Mouse (Mus musculus) heart, embryonic 13.5 days (tissue): Measurements from ENCODE around the gene Tmem121b. TPM values are rescaled to one million over a fixed set of nuclear protein-coding genes. Genes with fewer than 3 reads are reported as not detected.

ENCODE experiments used
- ATAC-seq: fragments of 200-750 bp; cut with Nextera tagmentation; 2 replicates; pipeline ENCODE4 v1.8.0; 2017; ENCODE audit warnings: moderate TSS enrichment; ENCODE audit not compliant: insufficient number of reproducible peaks, low FRiP score, low TSS enrichment; ENCODE audit errors: extremely low read depth
- H3K27ac ChIP-seq: fragments of 300-500 bp; sonication (generic); replicated peaks from 2 replicates; pipeline ENCODE4 v1.5.1; 2015; ENCODE audit warnings: moderate library complexity, mild to moderate bottlenecking, inconsistent platforms
- H3K27me3 ChIP-seq: fragments of 300-500 bp; sonication (generic); replicated peaks from 2 replicates; pipeline ENCODE4 v1.6.1; 2015; ENCODE audit warnings: mild to moderate bottlenecking, inconsistent platforms
- H3K36me3 ChIP-seq: fragments of 300-500 bp; sonication (generic); 2 replicates; pipeline ENCODE4 v1.6.1; 2015; ENCODE audit warnings: mild to moderate bottlenecking, inconsistent platforms
- H3K4me1 ChIP-seq: fragments of 300-500 bp; sonication (generic); 2 replicates; pipeline ENCODE4 v1.6.1; 2015; ENCODE audit warnings: inconsistent platforms
- H3K4me2 ChIP-seq: fragments of 300-500 bp; sonication (generic); 2 replicates; pipeline ENCODE4 v1.6.1; 2015; ENCODE audit warnings: inconsistent platforms, mild to moderate bottlenecking, moderate library complexity
- H3K4me3 ChIP-seq: fragments of 300-500 bp; sonication (generic); 2 replicates; pipeline ENCODE4 v1.5.1; 2015; ENCODE audit warnings: moderate library complexity, mild to moderate bottlenecking, inconsistent platforms
- H3K9ac ChIP-seq: fragments of 300-500 bp; sonication (generic); 2 replicates; pipeline ENCODE4 v1.6.1; 2015; ENCODE audit warnings: inconsistent platforms, mild to moderate bottlenecking, moderate library complexity
- H3K9me3 ChIP-seq: fragments of 300-500 bp; sonication (generic); 2 replicates; pipeline ENCODE4 v1.6.1; 2016; ENCODE audit warnings: inconsistent platforms
- WGBS: fragments of 180-500 bp; shearing (Covaris S2); methylation state at CpG from one replicate; pipeline ENCODE4 v1.1.7; 2015; ENCODE audit warnings: mixed read lengths; 5-methylcytosine and 5-hydroxymethylcytosine counted together
- polyA plus RNA-seq: library from polyadenylated mRNA; unstranded; fragments of >200 nt; fragmentation: Nextera tagmentation; extraction: Ambion mirVana; gene quantifications from 2 replicates; pipeline ENCODE4 v1.2.1, GENCODE M21; 2015

Tmem121b gene
- 0.05 and 0.07 TPM in 2 replicates for polyA plus RNA-seq

DNA sequence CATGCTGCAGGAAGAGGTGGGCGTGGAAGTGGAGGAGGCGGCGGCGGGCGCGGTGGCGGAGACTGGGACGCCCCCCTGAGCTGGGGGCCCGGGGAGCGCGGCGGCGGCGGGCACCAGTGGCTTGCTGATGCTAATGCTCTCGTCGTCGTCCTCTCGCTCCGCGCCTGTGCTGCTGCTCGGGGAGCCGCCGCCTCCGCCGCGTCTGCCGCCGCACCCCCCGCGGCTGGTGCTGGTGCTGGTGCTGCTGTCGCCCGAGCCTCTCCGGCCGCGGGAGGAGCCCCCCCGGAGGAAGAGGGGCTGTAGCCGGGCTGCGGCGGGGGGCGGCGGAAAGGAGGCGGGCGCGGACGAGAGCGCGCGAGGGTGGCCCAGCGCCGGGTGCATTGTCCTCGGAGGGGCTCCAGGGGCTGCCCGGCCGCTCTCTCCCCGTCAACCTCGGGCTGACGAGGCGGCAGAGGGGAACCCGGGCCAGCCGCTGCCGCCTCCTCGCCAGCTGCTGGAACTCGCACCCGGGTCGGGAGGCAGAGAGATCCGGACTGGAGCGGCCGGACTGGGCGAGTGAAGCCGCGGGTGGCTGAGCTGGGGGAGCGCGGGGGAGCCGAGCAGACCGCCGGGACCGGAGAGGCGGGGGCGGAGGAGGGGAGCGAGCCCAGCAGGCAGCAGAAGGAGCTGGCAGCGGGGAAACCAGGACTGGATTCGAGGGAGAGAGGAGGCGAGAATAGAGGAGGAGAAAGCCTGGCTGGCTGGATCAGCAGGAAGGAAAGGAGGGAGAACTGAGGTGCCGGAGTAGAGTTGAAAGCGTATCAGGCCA, at the start of gene Tmem121b:
Gene Tmem121b, minus strand, starts transcription at position 434 of the 808 bp plus-strand sequence.
- peak within 1 kb of the TSS; percentile 79 for H3K9ac ChIP-seq
- peaks cover 29% of the 10 kb centered on the region for H3K4me1 ChIP-seq
- peak; percentile 24; the same call in 1 of the 2 replicates for ATAC-seq
- H3K36me3 ChIP-seq = no peaks in the 10 kb centered on the region
- H3K27me3 ChIP-seq = peaks cover 69% of the 10 kb centered on the region
- no peak within 1 kb of the TSS for H3K27ac ChIP-seq
- H3K4me2 ChIP-seq = peak within 1 kb of the TSS; percentile 99
- peak within 1 kb of the TSS; percentile 74 for H3K4me3 ChIP-seq
- WGBS = under 1% methylated on average over 74 of the region's 84 CpGs
- no peaks in the 10 kb centered on the region for H3K9me3 ChIP-seq

DNA sequence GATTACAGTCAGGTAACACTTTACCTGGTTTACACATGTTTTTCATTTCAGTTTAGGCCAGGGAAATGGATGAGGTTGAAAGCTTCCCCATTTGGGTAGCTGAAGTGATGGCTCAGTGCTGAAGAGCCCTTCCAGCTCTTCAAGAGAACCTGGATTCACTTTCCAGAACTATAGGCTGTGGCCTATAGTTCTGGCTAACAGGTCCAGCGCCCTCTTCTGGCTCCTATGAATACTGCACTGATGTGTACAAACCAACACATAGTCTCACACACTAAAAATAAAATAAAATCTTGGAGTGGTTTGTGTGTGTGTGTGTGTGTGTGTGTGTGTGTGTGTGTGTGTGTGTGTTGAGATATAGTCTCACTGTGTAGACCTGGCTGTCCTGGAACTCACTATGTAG, 48.5 kb upstream of the Tmem121b start:
- no peaks in the 10 kb centered on the region for H3K27me3 ChIP-seq
- H3K9ac ChIP-seq = no peak overlapping the region
- no peak for ATAC-seq
- H3K36me3 ChIP-seq = no peaks in the 10 kb centered on the region
- no peak overlapping the region for H3K4me2 ChIP-seq
- peaks cover 11% of the 10 kb centered on the region for H3K4me1 ChIP-seq
- no peak overlapping the region for H3K27ac ChIP-seq
- H3K9me3 ChIP-seq = peaks cover 4% of the 10 kb centered on the region; the same call in 1 of the 2 replicates
- H3K4me3 ChIP-seq = no peak overlapping the region
- 23% methylated on average over 1 of the region's 1 CpGs for WGBS

DNA sequence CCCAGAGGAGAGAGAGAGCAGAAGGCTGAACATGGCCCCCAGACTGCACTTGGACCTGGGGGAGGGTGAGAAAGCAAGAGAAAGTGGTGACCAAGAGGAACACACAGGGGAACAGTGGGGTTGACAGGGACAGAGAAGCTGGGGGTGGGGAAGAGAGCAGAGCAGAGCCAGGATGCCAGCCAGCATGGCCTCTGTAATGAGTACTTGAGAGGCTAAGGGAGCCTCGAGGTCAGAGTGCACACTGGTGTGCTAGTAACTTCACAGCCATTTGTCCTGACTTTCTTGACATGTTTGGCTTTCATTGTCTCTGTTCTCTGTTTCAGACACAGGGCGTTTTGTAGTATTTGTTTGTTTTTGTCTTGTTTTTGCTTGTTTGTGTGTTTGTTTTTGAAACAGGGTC, 47.8 kb upstream of the Tmem121b start:
- no peaks in the 10 kb centered on the region for H3K27me3 ChIP-seq
- WGBS = 43% methylated on average over 2 of the region's 2 CpGs
- H3K27ac ChIP-seq = no peak overlapping the region
- H3K4me1 ChIP-seq = peaks cover 11% of the 10 kb centered on the region
- peaks cover 4% of the 10 kb centered on the region; the same call in 1 of the 2 replicates for H3K9me3 ChIP-seq
- H3K36me3 ChIP-seq = no peaks in the 10 kb centered on the region
- no peak overlapping the region for H3K4me2 ChIP-seq
- no peak overlapping the region for H3K4me3 ChIP-seq
- no peak overlapping the region for H3K9ac ChIP-seq
- ATAC-seq = no peak

DNA sequence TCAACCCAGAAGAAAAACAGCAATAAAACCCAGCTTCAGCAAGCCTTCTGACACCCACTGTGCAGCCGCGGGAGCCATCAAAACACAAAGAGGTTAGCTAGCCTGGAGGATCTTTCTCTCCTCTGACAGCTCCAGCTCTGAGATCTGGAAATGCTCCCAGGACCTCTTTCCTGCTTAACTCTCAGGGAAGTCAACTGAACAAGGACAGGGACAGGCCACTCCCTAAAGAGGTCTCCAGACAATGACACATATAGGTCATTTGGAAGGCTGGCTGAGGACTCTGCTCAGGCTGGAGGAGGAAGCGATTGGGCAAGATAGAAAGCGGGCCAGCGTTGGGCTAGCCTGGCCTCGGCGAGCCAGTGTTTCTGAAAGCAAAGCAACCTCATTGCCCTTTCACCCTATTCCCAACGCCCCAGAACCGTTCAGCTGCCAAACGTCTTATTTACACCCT, 46.2 kb upstream of the Tmem121b start:
- peaks cover 4% of the 10 kb centered on the region; the same call in 1 of the 2 replicates for H3K9me3 ChIP-seq
- peak overlapping the region; percentile 71; the same call in 1 of the 2 replicates for H3K4me2 ChIP-seq
- no peaks in the 10 kb centered on the region for H3K36me3 ChIP-seq
- H3K27ac ChIP-seq = peak overlapping the region; percentile 55
- WGBS = 36% methylated on average over 10 of the region's 10 CpGs
- H3K4me1 ChIP-seq = peaks cover 11% of the 10 kb centered on the region
- no peak for ATAC-seq
- peak overlapping the region; percentile 75; the same call in 1 of the 2 replicates for H3K9ac ChIP-seq
- H3K4me3 ChIP-seq = no peak overlapping the region
- H3K27me3 ChIP-seq = no peaks in the 10 kb centered on the region

DNA sequence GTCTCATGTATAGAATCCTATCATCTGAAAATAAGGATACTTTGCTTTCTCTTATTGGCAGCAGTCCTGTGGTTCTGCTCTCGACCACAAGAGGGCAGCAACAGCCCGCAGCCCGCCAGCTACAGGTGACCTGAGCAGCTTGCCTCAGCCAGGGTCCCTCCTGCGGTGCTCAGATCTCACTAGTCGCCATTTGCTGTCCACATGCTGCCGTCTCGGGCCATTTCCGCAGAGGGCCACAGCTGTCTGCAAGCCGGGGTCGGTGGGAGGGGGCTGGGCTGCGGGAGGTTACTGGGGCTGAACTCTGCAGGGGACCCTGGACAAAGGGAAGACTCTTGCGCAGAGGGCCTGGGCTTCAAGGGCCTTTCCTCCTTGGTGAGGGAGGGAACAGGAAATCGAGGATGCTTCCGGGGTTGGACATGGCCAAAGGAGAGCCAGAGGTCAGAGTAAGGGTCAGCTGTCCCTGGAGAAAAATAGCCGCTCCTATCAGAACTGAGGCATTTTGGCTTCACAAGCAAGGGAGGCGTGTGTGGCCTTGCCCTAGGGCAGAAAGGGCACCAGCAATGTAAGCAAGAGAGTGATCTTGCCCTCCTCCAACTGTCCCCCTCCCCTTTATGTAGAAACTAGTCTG, 45.6 kb upstream of the Tmem121b start:
- peak overlapping the region; percentile 55 for H3K27ac ChIP-seq
- ATAC-seq = peak; percentile 73

DNA sequence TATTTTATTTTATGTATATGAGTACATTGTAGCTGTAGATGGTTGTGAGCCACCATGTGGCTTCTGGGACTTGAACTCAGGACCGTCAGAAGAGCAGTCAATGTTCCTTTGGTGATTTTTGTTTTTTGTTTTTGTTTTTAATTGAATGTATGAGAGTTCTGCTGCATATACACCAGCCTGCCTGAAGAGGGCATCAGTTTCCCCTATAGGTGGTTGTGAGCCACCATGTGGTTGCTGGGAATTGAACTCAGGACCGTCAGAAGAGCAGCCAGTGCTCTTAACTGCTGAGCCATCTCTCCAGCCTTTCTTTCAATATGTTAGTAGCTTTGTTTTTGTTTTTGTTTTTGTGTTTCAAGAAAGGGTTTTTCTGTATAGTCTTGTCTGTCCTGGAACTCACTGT, 42.7 kb upstream of the Tmem121b start:
- Histone ChIP-seq H3K9me3 (no peaks in the 10 kb centered on the region), H3K36me3 (no peaks in the 10 kb centered on the region), H3K4me2 (no peak overlapping the region), H3K27me3 (0 out of 2 replicates have a peak, but pooled peaks cover 5% of the 10 kb centered on the region), H3K27ac (no peak overlapping the region), H3K4me1 (peaks cover 17% of the 10 kb centered on the region), H3K4me3 (no peak overlapping the region), H3K9ac (no peak overlapping the region)
- 69% methylated on average over 2 of the region's 2 CpGs for WGBS
- no peak for ATAC-seq

More for the DNA sequence above, 45.6 kb upstream of the Tmem121b start:
- WGBS = 4% methylated on average over 16 of the region's 16 CpGs
- no peaks in the 10 kb centered on the region for H3K36me3 ChIP-seq
- peaks cover 4% of the 10 kb centered on the region; the same call in 1 of the 2 replicates for H3K9me3 ChIP-seq
- 0 out of 2 replicates have a peak, but pooled peaks cover 5% of the 10 kb centered on the region for H3K27me3 ChIP-seq
- peak overlapping the region; percentile 75 for H3K9ac ChIP-seq
- H3K4me1 ChIP-seq = peaks cover 11% of the 10 kb centered on the region
- H3K4me2 ChIP-seq = peak overlapping the region; percentile 71
- peak overlapping the region; percentile 43 for H3K4me3 ChIP-seq

DNA sequence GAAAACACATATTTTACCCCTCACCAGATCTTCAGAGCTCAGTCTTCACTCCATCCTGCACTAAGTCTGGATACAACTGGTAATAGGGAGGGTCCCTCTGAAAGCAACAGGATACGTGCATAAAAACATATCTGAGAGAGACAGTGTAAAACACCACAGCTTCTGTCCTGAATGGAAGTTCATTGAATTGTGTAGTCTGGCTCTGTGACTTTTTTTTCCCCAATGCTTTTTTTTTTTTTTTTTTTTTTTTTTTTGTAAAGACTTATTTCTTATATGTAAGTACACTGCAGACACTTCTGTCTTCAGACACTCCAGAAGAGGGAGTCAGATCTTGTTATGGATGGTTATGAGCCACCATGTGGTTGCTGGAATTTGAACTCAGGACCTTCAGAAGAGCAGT, 39.0 kb upstream of the Tmem121b start:
- peak overlapping the region; percentile 75 for H3K4me2 ChIP-seq
- 0 out of 2 replicates have a peak, but pooled peaks cover 5% of the 10 kb centered on the region for H3K27me3 ChIP-seq
- ATAC-seq = no peak
- no peaks in the 10 kb centered on the region for H3K9me3 ChIP-seq
- peaks cover 22% of the 10 kb centered on the region for H3K4me1 ChIP-seq
- peaks cover 5% of the 10 kb centered on the region; the same call in 1 of the 2 replicates for H3K36me3 ChIP-seq
- WGBS = 80% methylated on average over 1 of the region's 1 CpGs
- no peak overlapping the region for H3K4me3 ChIP-seq
- no peak overlapping the region for H3K9ac ChIP-seq
- H3K27ac ChIP-seq = no peak overlapping the region

DNA sequence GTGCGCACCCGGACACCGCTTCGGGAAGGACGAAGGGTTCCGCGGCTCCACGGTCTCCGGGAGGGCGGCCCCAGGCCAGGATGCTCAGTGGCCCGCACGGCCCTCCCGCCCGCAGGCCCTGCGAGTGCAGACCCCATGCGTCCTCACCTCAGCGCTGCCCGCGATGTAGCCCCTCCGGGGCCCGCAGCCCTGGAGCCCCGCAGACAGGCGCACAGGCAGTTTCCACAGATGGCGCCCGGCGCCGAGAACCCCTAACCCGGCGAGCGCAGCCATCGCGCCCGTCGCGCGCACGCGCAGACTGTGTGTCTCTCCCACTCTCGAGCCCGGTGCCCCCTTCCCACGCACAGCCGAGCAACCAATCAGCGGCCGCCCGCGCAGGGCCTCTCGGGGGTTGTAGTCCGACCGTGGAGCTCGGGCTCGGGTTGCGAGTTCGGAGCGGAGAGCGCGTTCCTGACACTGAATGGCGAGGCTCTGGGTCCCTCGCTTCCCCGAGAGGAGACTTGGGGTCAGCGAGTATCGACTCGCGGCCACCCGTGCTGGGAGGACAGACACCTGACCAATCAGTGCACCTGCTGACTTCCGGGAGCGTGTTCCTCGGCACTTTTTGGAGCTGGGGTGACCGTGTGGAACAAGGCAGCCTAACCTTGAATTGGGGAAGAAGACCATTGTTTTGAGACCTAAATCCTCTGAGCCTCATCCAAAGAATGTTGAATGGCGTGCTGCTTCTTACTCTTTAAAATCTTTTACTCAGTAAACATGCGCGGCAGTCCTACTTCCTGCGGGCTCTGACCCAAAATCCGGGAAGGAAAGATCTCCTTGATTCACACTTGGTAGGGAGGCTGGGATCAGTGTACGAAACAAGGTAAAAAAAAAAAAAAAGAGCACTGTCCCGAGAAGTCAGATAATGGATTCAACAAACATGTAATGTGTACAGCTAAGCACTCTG, 37.7 kb upstream of the Tmem121b start, which contains the start of gene Hdhd5:
Gene Hdhd5, minus strand, starts transcription at position 300 of the 946 bp plus-strand sequence.
- Histone ChIP-seq H3K9me3 (no peaks in the 10 kb centered on the region), H3K4me1 (peaks cover 22% of the 10 kb centered on the region), H3K27me3 (0 out of 2 replicates have a peak, but pooled peaks cover 5% of the 10 kb centered on the region), H3K27ac (peak within 1 kb of the TSS; percentile 34; the same call in 1 of the 2 replicates), H3K9ac (peak within 1 kb of the TSS; percentile 92), H3K36me3 (peaks cover 5% of the 10 kb centered on the region; the same call in 1 of the 2 replicates), H3K4me3 (peak within 1 kb of the TSS; percentile 84), H3K4me2 (peak within 1 kb of the TSS; percentile 75)
- WGBS = under 1% methylated on average over 75 of the region's 75 CpGs
- peak; percentile 93 for ATAC-seq

DNA sequence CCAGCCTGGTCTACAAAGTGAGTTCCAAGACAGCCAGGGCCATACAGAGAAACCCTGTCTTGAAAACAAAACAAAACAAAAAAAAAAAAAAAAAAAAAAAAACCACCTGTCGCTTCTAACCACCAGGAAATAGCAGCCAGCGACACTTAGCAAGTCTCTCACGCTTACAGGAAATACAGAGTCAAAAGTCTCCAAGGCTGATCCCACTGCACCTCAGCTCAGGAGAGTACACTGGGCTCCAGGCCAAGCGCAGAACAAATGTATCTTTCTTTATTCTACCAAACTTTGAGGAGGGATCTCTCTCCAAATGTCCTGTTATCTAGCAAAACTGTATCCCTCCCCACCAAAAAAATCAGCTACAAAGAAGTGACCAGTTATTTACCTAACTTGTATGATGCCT, 35.5 kb upstream of the Tmem121b start:
- peaks cover 22% of the 10 kb centered on the region for H3K4me1 ChIP-seq
- H3K27ac ChIP-seq = no peak overlapping the region
- no peak overlapping the region for H3K4me3 ChIP-seq
- peaks cover 8% of the 10 kb centered on the region; the same call in 1 of the 2 replicates for H3K36me3 ChIP-seq
- H3K9ac ChIP-seq = no peak overlapping the region
- no peak overlapping the region for H3K4me2 ChIP-seq
- no peak for ATAC-seq
- no peaks in the 10 kb centered on the region for H3K27me3 ChIP-seq
- 62% methylated on average over 4 of the region's 4 CpGs for WGBS
- no peaks in the 10 kb centered on the region for H3K9me3 ChIP-seq

DNA sequence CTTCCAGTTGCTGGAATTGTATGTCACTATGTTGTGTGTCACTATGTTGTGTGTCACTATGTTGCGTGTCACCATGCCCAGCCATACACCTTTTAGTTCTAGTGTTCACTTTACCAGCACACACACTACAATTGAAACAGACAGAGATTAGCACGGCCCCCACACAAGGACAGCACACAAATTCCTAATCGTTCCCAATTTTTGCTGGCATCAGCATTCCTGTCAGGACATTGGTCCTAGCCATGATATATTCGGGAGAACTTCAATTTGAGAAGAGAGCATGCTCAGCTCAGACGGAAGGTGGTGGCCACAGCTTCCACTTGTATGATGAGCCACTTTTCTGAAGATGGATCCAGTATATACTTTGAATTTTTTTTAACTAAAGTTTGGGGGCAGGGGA, 31.2 kb upstream of the Tmem121b start:
- Histone ChIP-seq H3K27ac (no peak overlapping the region), H3K4me1 (peaks cover 7% of the 10 kb centered on the region), H3K4me3 (no peak overlapping the region), H3K4me2 (no peak overlapping the region), H3K9me3 (no peaks in the 10 kb centered on the region), H3K27me3 (no peaks in the 10 kb centered on the region), H3K9ac (no peak overlapping the region), H3K36me3 (peaks cover 44% of the 10 kb centered on the region)
- ATAC-seq = no peak
- WGBS = 89% methylated on average over 5 of the region's 5 CpGs
